Mouse (Mus musculus) lung, embryonic 16.5 days (tissue): ENCODE measurements around the gene Otor. TPM values are rescaled to one million over a fixed set of nuclear protein-coding genes. Genes with fewer than 3 reads are reported as not detected.

Experiments used
- ATAC-seq: fragments of 200-750 bp; cut with Nextera tagmentation; 2 replicates; pipeline ENCODE4 v1.8.0; 2017; ENCODE audit warnings: low read depth, mild to moderate bottlenecking, moderate library complexity
- H3K27ac ChIP-seq: fragments of 300-500 bp; sonication (generic); 2 replicates; pipeline ENCODE4 v1.5.1; 2014; ENCODE audit warnings: mild to moderate bottlenecking, control low read depth, low read length
- H3K27me3 ChIP-seq: fragments of 300-500 bp; sonication (generic); 2 replicates; pipeline ENCODE4 v1.6.1; 2014; ENCODE audit warnings: low read depth, low read length, mixed read lengths; ENCODE audit not compliant: control insufficient read depth, insufficient read depth
- H3K36me3 ChIP-seq: fragments of 300-500 bp; sonication (generic); 2 replicates; pipeline ENCODE4 v1.6.1; 2014; ENCODE audit warnings: low read length; ENCODE audit not compliant: control insufficient read depth, insufficient read depth
- H3K4me1 ChIP-seq: fragments of 300-500 bp; sonication (generic); replicated peaks from 2 replicates; pipeline ENCODE4 v1.6.1; 2014; ENCODE audit warnings: low read length, mixed read lengths; ENCODE audit not compliant: control insufficient read depth, insufficient read depth
- H3K4me2 ChIP-seq: fragments of 300-500 bp; sonication (generic); 2 replicates; pipeline ENCODE4 v1.6.1; 2014; ENCODE audit warnings: low read depth, low read length, control low read depth
- H3K4me3 ChIP-seq: fragments of 300-500 bp; sonication (generic); 2 replicates; pipeline ENCODE4 v1.5.1; 2014; ENCODE audit warnings: mild to moderate bottlenecking, low read length, control low read depth
- H3K9ac ChIP-seq: fragments of 300-500 bp; sonication (generic); 2 replicates; pipeline ENCODE4 v1.6.1; 2014; ENCODE audit warnings: low read length, control low read depth
- H3K9me3 ChIP-seq: fragments of 300-500 bp; sonication (generic); 2 replicates; pipeline ENCODE4 v1.6.1; 2016; ENCODE audit warnings: low read length; ENCODE audit not compliant: control insufficient read depth
- WGBS: fragments of 180-500 bp; shearing (Covaris S2); extraction: QIAGEN DNeasy Blood & Tissue Kit; methylation state at CpG from one replicate; pipeline ENCODE4 v1.1.7; 2014; 5-methylcytosine and 5-hydroxymethylcytosine counted together
- polyA plus RNA-seq: library from polyadenylated mRNA; unstranded; fragments of >200 nt; fragmentation: Nextera tagmentation; extraction: Ambion mirVana; gene quantifications from 2 replicates; pipeline ENCODE4 v1.2.1, GENCODE M21; 2015

The Otor gene
- polyA plus RNA-seq, 1 experiment from 2014 or later: 0.64 TPM

DNA sequence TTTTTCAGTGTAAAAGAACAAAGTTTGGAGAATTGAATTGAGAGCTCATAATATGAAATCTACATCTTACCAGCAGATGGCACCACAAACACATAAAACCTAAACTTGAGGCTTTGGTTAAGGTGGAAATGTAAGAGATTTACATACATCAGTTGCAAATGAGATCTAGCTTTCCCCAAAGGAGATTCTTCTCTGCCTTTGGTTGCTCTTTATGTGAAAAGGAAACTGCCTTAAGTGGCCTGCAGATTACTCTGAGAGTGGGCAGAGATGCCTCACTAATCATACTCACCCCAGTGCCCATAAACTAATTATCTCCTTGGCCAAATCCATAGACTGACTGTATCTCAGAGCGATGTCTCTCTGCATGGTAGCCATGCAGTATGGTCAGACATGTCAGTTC is 35.6 kb downstream of the Otor start:
- Histone ChIP-seq H3K4me2 (no peak overlapping the region), H3K9me3 (no peaks in the 10 kb centered on the region), H3K27me3 (no peaks in the 10 kb centered on the region), H3K36me3 (no peaks in the 10 kb centered on the region), H3K9ac (no peak overlapping the region), H3K27ac (no peak overlapping the region), H3K4me3 (no peak overlapping the region), H3K4me1 (no peaks in the 10 kb centered on the region)
- WGBS: 86% methylated on average over 1 of the region's 1 CpGs
- ATAC-seq: no peak

DNA sequence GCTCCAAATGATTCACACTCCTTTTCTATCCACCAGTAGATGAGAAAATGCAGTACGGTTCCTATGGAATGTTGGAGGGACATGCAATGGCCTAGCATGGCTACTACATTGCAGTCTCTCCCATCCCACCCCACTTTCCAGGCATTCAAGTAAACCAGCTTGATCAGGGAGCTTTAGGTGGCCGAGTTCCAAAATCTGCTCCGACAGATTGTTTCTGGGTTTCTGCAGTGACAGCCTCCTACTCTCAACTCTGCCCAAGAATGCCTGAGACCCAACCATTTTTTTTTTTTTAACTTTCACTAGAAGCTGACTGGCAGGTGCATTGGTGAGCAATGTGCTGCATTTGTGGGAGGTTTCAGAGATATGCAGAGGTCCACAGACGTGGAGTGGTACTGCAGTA is 36.4 kb downstream of the Otor start:
- no peaks in the 10 kb centered on the region for H3K36me3 ChIP-seq
- 59% methylated on average over 4 of the region's 4 CpGs for WGBS
- no peak overlapping the region for H3K9ac ChIP-seq

DNA sequence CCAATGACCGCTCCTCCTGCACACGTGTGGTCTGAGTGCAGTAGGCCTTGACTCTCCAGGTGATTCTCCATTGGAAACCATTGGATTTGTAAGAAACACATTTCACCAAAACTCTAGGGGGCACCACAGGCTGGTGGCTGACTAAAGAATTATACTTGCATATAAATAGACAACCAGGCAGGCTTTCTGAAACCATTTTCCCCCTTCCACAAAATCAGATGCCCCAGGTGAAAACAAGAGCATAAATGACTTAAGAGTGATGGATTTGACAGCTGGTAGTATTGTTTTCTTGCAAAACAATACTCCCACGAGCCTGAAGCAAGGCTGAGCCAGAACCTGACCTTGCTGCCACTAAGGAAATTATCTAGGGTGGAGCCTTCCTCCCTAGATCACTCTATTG is 39.2 kb downstream of the Otor start:
- WGBS: 51% methylated on average over 3 of the region's 3 CpGs
- Histone ChIP-seq H3K27ac (no peak overlapping the region), H3K9ac (no peak overlapping the region), H3K4me3 (no peak overlapping the region), H3K4me1 (no peaks in the 10 kb centered on the region), H3K4me2 (no peak overlapping the region), H3K9me3 (no peaks in the 10 kb centered on the region), H3K36me3 (no peaks in the 10 kb centered on the region), H3K27me3 (no peaks in the 10 kb centered on the region)
- ATAC-seq: no peak

More for the DNA sequence above, 36.4 kb downstream of the Otor start:
- H3K27me3 ChIP-seq: no peaks in the 10 kb centered on the region
- H3K4me1 ChIP-seq: no peaks in the 10 kb centered on the region
- H3K27ac ChIP-seq: no peak overlapping the region
- ATAC-seq: no peak
- H3K4me2 ChIP-seq: no peak overlapping the region
- H3K4me3 ChIP-seq: no peak overlapping the region
- no peaks in the 10 kb centered on the region for H3K9me3 ChIP-seq

DNA sequence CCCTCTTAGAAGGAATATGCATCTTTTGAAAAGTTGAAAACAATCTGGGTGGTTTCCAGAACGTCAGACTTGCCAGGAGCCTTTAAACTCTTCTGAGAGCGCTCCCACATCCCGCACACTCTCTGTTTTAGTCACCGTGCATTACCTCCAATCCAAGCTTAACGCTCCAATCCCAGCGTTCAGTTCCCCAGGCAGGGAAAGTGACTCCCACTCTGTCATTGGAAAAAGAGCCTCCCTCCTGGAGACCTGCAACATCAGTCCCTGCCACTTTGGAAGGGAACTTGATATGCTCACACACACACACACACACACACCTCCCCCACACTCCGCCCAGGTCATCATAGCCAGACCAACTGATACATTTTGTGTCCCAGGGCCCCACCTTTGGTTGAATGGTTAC is 39.9 kb downstream of the Otor start:
- Histone ChIP-seq H3K4me3 (no peak overlapping the region), H3K9me3 (no peaks in the 10 kb centered on the region), H3K9ac (no peak overlapping the region), H3K4me1 (no peaks in the 10 kb centered on the region), H3K27me3 (no peaks in the 10 kb centered on the region), H3K4me2 (no peak overlapping the region), H3K36me3 (no peaks in the 10 kb centered on the region), H3K27ac (no peak overlapping the region)
- no peak for ATAC-seq
- 73% methylated on average over 7 of the region's 7 CpGs for WGBS

DNA sequence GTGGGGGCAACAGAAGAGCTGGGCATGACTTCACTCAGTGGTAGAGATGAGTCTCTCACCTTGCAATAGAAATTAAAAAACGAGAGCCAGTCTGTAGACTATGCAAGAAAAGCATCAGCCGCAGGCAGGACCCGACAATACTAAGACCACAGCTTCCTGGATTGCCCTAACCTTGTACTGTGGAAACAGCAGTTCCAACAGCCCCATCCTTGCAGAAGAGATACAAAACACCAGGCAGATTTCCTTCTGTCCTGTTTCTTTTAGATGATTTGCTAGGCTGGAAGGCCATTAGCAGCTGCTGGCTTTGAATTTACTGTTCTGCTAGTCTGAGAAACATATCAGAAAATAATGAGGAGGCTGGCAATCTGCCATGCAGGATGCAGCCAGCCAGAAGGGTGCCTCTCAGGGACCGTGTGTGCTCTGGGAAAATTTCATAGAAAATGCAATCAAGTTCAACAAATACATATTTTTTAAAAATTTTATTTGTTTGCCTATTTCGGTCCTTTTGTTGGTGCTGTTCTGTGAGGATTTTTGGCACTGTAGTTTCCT is 52.9 kb downstream of the Otor start:
- H3K9me3 ChIP-seq: no peaks in the 10 kb centered on the region
- H3K4me3 ChIP-seq: no peak overlapping the region
- no peaks in the 10 kb centered on the region for H3K36me3 ChIP-seq
- 58% methylated on average over 5 of the region's 5 CpGs for WGBS
- ATAC-seq: no peak
- no peak overlapping the region for H3K4me2 ChIP-seq
- H3K27ac ChIP-seq: no peak overlapping the region
- no peaks in the 10 kb centered on the region for H3K27me3 ChIP-seq
- no peak overlapping the region for H3K9ac ChIP-seq
- no peaks in the 10 kb centered on the region for H3K4me1 ChIP-seq

Other genes with a start within 250 kb of the Otor start
- 10.5 and 11.4 TPM in 2 replicates for gene Kif16b, start 176.9 kb upstream of the Otor start, polyA plus RNA-seq
- 68.6 and 73.2 TPM in 2 replicates for gene Snrpb2, start 15.4 kb upstream of the Otor start, polyA plus RNA-seq